Mouse (Mus musculus) megakaryocyte, adult 5-6 weeks (primary cell): Measurements from ENCODE around the gene Cacng1. TPM values are rescaled to one million over a fixed set of nuclear protein-coding genes. Genes with fewer than 3 reads are reported as not detected.

ENCODE experiments used
- ATAC-seq: 2 replicates; pipeline ENCODE4 v1.8.0; 2016; ENCODE audit warnings: mild to moderate bottlenecking, inconsistent platforms; ENCODE audit not compliant: poor library complexity, severe bottlenecking
- total RNA-seq, 2 experiments: library from RNA; stranded (forward) in 1 of 2; stranded (reverse) in 1 of 2; fragments of 153-499, 151-499 nt in 1 of 2; fragments of 221-1000, 200-1000 nt in 1 of 2; gene quantifications; 2 replicates each; pipeline versions ENCODE4 v1.2.3 to v1.2.4; 2015 to 2017

Gene Cacng1
- total RNA-seq, 2 experiments from 2014 or later: not detected

DNA sequence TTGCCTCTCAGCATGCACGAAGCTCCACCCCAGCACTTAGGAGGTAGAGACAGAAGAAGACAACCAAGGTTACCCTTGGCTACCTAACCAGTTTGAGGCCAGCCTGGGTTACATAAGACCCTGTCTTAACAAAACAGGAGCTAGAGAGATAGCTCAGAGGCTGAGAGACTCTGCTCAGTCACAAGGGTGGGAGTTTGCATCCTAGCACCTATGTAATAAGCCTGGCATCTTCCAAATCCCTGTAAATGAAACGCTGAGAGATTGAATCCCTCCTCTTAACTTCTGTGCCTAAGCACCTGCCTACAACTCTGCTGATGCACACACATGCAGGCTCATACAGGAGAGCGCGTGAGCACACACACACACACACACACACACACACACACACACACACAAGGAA lies 55.9 kb downstream of the Cacng1 start:
- ATAC-seq: no peak

DNA sequence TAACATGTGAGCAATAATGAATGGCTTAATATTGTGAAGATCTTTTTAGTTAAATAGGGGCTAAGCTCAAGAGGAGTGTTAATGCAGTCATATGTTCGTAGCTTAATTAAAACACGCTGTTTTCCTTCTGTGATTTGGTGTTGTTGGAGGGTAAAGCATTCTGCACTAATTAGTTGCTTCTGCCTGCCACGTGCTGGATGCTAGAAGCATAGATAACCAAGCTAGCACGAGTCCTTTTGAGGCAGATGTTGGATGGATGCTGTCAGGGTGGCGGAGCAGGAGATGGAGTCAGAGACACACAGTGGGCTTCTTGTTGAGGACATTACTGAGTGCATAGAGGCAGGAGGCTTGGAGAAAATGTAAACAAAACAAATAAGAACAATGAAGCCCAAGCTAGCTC lies 59.2 kb downstream of the Cacng1 start:
- ATAC-seq: no peak

DNA sequence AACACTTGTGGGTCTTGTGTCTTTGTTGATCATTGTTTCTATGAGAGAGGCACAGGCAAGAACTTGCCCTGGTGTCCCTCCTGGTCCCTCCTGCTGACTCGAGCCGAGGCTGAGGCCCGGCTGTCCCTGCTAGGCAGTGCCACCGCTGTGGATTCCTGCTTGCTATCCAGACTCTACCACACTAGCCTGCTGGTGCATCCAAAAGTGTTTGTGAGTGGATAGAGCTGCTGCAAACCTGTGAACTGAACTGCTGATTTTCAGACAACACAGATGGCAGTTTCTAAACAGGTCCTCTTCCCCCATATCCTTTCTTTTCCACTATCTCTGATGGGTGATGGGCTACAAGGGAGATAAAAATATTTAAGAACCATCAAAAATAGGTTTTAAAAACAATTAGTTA lies 60.8 kb downstream of the Cacng1 start:
- ATAC-seq: no peak

Other genes with a start within 250 kb of the Cacng1 start
- gene Pitpnc1, start 245.8 kb downstream of the Cacng1 start, total RNA-seq (2015): 14.5 and 15.4 TPM in 2 replicates
- gene Pitpnc1, start 245.8 kb downstream of the Cacng1 start, total RNA-seq (2017): 8.5 and 11.7 TPM in 2 replicates
- gene Psmd12, start 237.0 kb downstream of the Cacng1 start, total RNA-seq (2015): 55.9 and 65.5 TPM in 2 replicates
- gene Psmd12, start 237.0 kb downstream of the Cacng1 start, total RNA-seq (2017): 86.4 and 86.6 TPM in 2 replicates
- gene Helz, start 168.6 kb downstream of the Cacng1 start, total RNA-seq (2015): 16.7 and 24.6 TPM in 2 replicates
- gene Helz, start 168.6 kb downstream of the Cacng1 start, total RNA-seq (2017): 16.3 and 19.3 TPM in 2 replicates
- not detected in 2 replicates for gene Cacng4, start 78.0 kb upstream of the Cacng1 start, total RNA-seq (2015)
- not detected in 2 replicates for gene Cacng4, start 78.0 kb upstream of the Cacng1 start, total RNA-seq (2017)
- not detected in 2 replicates for gene Cacng5, start 198.5 kb upstream of the Cacng1 start, total RNA-seq (2015)
- not detected in 2 replicates for gene Cacng5, start 198.5 kb upstream of the Cacng1 start, total RNA-seq (2017)